Mouse (Mus musculus) ES-E14 (cell line): Measurements from ENCODE around the gene Il10ra. TPM values are rescaled to one million over a fixed set of nuclear protein-coding genes. Genes with fewer than 3 reads are reported as not detected.

ENCODE experiments used
- DNase-seq: peaks from one replicate; pipeline ENCODE4 v3.0.0-alpha.2; 2013; ENCODE audit warnings: low read depth, low spot score
- H3K27ac ChIP-seq: 2 replicates; pipeline ENCODE4 v1.5.1; 2012; ENCODE audit warnings: low read depth, mild to moderate bottlenecking, low read length, moderate library complexity, mixed read lengths; ENCODE audit not compliant: poor library complexity, insufficient read depth, severe bottlenecking
- H3K36me3 ChIP-seq: 2 replicates; pipeline ENCODE4 v1.6.1; 2012; ENCODE audit warnings: mild to moderate bottlenecking, low read length, moderate library complexity, mixed read lengths; ENCODE audit not compliant: control insufficient read depth, poor library complexity, insufficient read depth, severe bottlenecking
- H3K4me1 ChIP-seq, 2 experiments: fragments of 150-350 bp in 1 of 2; sonication (generic) in 1 of 2; 2 replicates each; pipeline ENCODE4 v1.6.1; 2012; ENCODE audit warnings: low read length in 2 of 2, mild to moderate bottlenecking in 1 of 2, mixed read lengths in 1 of 2; ENCODE audit not compliant: control insufficient read depth in 2 of 2, insufficient read depth in 2 of 2, poor library complexity in 1 of 2
- H3K4me3 ChIP-seq, 2 experiments: fragments of 150-350 bp in 1 of 2; sonication (generic) in 1 of 2; 2 replicates each; pipeline ENCODE4 v1.5.1; 2012; ENCODE audit warnings: low read length in 2 of 2, low read depth in 1 of 2, mild to moderate bottlenecking in 1 of 2, mixed read lengths in 1 of 2; ENCODE audit not compliant: insufficient read depth in 1 of 2, poor library complexity in 1 of 2, severe bottlenecking in 1 of 2
- H3K9ac ChIP-seq: 2 replicates; pipeline ENCODE4 v1.6.1; 2012; ENCODE audit warnings: low read depth, mild to moderate bottlenecking, low read length, mixed read lengths; ENCODE audit not compliant: poor library complexity, insufficient read depth, severe bottlenecking
- H3K9me3 ChIP-seq: fragments of 150-350 bp; sonication (generic); 2 replicates; pipeline ENCODE4 v1.6.1; 2012; ENCODE audit warnings: low read depth, mild to moderate bottlenecking, low read length; ENCODE audit not compliant: control insufficient read depth, insufficient read depth
- CHD2 ChIP-seq: IDR thresholded peaks from 2 replicates; pipeline ENCODE4 v1.6.1; 2014; ENCODE audit warnings: mild to moderate bottlenecking, low read depth, low read length, inconsistent platforms
- HCFC1 ChIP-seq: IDR thresholded peaks from 2 replicates; pipeline ENCODE4 v1.6.1; 2012; ENCODE audit warnings: low read length, inconsistent platforms, borderline replicate concordance; ENCODE audit not compliant: insufficient read depth
- MAFK ChIP-seq: IDR thresholded peaks from 2 replicates; pipeline ENCODE4 v1.6.1; 2014; ENCODE audit warnings: mild to moderate bottlenecking, low read depth, low read length, inconsistent platforms; ENCODE audit not compliant: insufficient read depth
- ZC3H11A ChIP-seq: IDR thresholded peaks from 2 replicates; pipeline ENCODE4 v1.6.1; 2012; ENCODE audit warnings: low read depth, mild to moderate bottlenecking, inconsistent platforms, low read length, borderline replicate concordance
- ZNF384 ChIP-seq: IDR thresholded peaks from 2 replicates; pipeline ENCODE4 v1.6.1; 2012; ENCODE audit warnings: low read depth, low read length, inconsistent platforms
- in situ Hi-C, 2 experiments: fragments of 600-800 bp; cut with MboI; formaldehyde crosslinking; loops; one replicate each; pipeline ENCODE4 v1.15.1; 2025; ENCODE audit warnings: low sequenced_read_pairs in 2 of 2, inconsistent platforms in 1 of 2; ENCODE audit not compliant: unreplicated experiment in 2 of 2
- total RNA-seq: library from RNA; depleted of rRNA; stranded (reverse); fragments of 300-350 nt; gene quantifications from 2 replicates; pipeline ENCODE4 v1.2.3, GENCODE M21; 2012

The Il10ra gene
- total RNA-seq, 1 experiment: 0.13 TPM

- Histone ChIP-seq H3K9ac (no peak overlapping the region), H3K9me3 (no peaks in the 10 kb centered on the region), H3K4me3 (no peak overlapping the region), H3K4me1 (no peaks in the 10 kb centered on the region), H3K27ac (no peak overlapping the region), H3K36me3 (no peaks in the 10 kb centered on the region)
- TF ChIP-seq CHD2: no peak
- TF ChIP-seq ZNF384: no peak
- TF ChIP-seq ZC3H11A: no peak
- TF ChIP-seq HCFC1: no peak
- no peak for TF ChIP-seq MAFK
- in situ Hi-C loops: loop anchor here in 1 of 2 experiments (10.0 kb wide), 1 partner anchor 195 kb away; no protein-coding TSS in a partner anchor
- DNase-seq: no peak
Measured at GRCm38 (mm10) chr9:45219644-45220043, 49.3 kb downstream of the Il10ra start.

- H3K36me3 ChIP-seq: no peaks in the 10 kb centered on the region
- H3K4me1 ChIP-seq: no peaks in the 10 kb centered on the region
- in situ Hi-C loops: no loop called here
- DNase-seq: no peak
- no peak for TF ChIP-seq ZC3H11A
- TF ChIP-seq HCFC1: no peak
- no peak for TF ChIP-seq MAFK
- TF ChIP-seq CHD2: no peak
- no peak for TF ChIP-seq ZNF384
- H3K27ac ChIP-seq: no peak overlapping the region
- H3K9ac ChIP-seq: no peak overlapping the region
- no peaks in the 10 kb centered on the region for H3K9me3 ChIP-seq
- H3K4me3 ChIP-seq: no peak overlapping the region
Measured at GRCm38 (mm10) chr9:45215526-45216179, 53.3 kb downstream of the Il10ra start.

GRCm38 (mm10) chr9:45212001-45212400 lies 56.9 kb downstream of the Il10ra start:
- H3K9me3 ChIP-seq: no peaks in the 10 kb centered on the region
- no peaks in the 10 kb centered on the region for H3K36me3 ChIP-seq
- no peak overlapping the region for H3K9ac ChIP-seq
- TF ChIP-seq HCFC1 (no peak), ZC3H11A (no peak), ZNF384 (no peak), MAFK (no peak), CHD2 (no peak)
- H3K4me3 ChIP-seq: no peak overlapping the region
- in situ Hi-C loops: no loop called here
- no peak for DNase-seq
- H3K4me1 ChIP-seq: no peaks in the 10 kb centered on the region
- H3K27ac ChIP-seq: no peak overlapping the region

GRCm38 (mm10) chr9:45207015-45207743 lies 61.8 kb downstream of the Il10ra start:
- no peak for TF ChIP-seq CHD2
- no peak for TF ChIP-seq ZC3H11A
- no peak for TF ChIP-seq ZNF384
- no peak for TF ChIP-seq MAFK
- no peak for TF ChIP-seq HCFC1
- Histone ChIP-seq H3K27ac (no peak overlapping the region), H3K9ac (no peak overlapping the region), H3K4me3 (no peak overlapping the region), H3K9me3 (no peaks in the 10 kb centered on the region), H3K4me1 (peaks cover 0 to 6% of the 10 kb centered on the region in 2 experiments; a peak in 1 of 4 replicates), H3K36me3 (no peaks in the 10 kb centered on the region)
- in situ Hi-C loops: no loop called here
- DNase-seq: no peak
